Mouse (Mus musculus) hindbrain, postnatal 0 days (tissue): Measurements from ENCODE around the gene Mpdu1. TPM values are rescaled to one million over a fixed set of nuclear protein-coding genes. Genes with fewer than 3 reads are reported as not detected.
A peak's percentile ranks its signal among the peaks of the same experiment; 100 is the strongest.
"Not testable (repeated sequence)": the region's sequence is repeated elsewhere in the genome, so short reads cannot be mapped to it uniquely, and the experiment has no call there.

ENCODE experiments used
- ATAC-seq: fragments of 200-750 bp; cut with Nextera tagmentation; 2 replicates; pipeline ENCODE4 v1.8.0; 2017; ENCODE audit warnings: mild to moderate bottlenecking, moderate TSS enrichment, moderate library complexity
- DNase-seq: peaks from one replicate; pipeline ENCODE4 v3.0.0-alpha.2; 2015; ENCODE audit warnings: low spot score
- H3K27ac ChIP-seq: fragments of 300-500 bp; sonication (generic); 2 replicates; pipeline ENCODE4 v1.5.1; 2014; ENCODE audit warnings: mild to moderate bottlenecking
- H3K27me3 ChIP-seq: fragments of 300-500 bp; sonication (generic); 2 replicates; pipeline ENCODE4 v1.6.1; 2014; ENCODE audit warnings: low read length, mixed read lengths; ENCODE audit not compliant: insufficient read depth
- H3K36me3 ChIP-seq: fragments of 300-500 bp; sonication (generic); 2 replicates; pipeline ENCODE4 v1.6.1; 2014; ENCODE audit warnings: low read length, mixed read lengths; ENCODE audit not compliant: insufficient read depth
- H3K4me1 ChIP-seq: fragments of 300-500 bp; sonication (generic); 2 replicates; pipeline ENCODE4 v1.6.1; 2014; ENCODE audit warnings: antibody characterized with exemption, low read length, mixed read lengths; ENCODE audit not compliant: insufficient read depth
- H3K4me2 ChIP-seq: fragments of 300-500 bp; sonication (generic); 2 replicates; pipeline ENCODE4 v1.6.1; 2014; ENCODE audit warnings: low read depth, mild to moderate bottlenecking, low read length, moderate library complexity, mixed read lengths
- H3K4me3 ChIP-seq: fragments of 300-500 bp; sonication (generic); 2 replicates; pipeline ENCODE4 v1.5.1; 2014; ENCODE audit warnings: low read length
- H3K9ac ChIP-seq: fragments of 300-500 bp; sonication (generic); replicated peaks from 2 replicates; pipeline ENCODE4 v1.6.1; 2014; ENCODE audit warnings: mild to moderate bottlenecking, low read length, moderate library complexity, mixed read lengths
- H3K9me3 ChIP-seq: fragments of 300-500 bp; sonication (generic); 2 replicates; pipeline ENCODE4 v1.6.1; 2016; ENCODE audit warnings: low read length, mixed read lengths
- CTCF ChIP-seq: IDR thresholded peaks from 2 replicates; pipeline ENCODE4 v1.5.1; 2016; ENCODE audit warnings: antibody characterized with exemption, control low read depth, low read depth
- WGBS: fragments of 180-500 bp; shearing (Covaris S2); extraction: QIAGEN DNeasy Blood & Tissue Kit; methylation state at CpG from one replicate; pipeline ENCODE4 v1.1.7; 2014; 5-methylcytosine and 5-hydroxymethylcytosine counted together
- polyA plus RNA-seq: library from polyadenylated mRNA; unstranded; fragments of >200 nt; fragmentation: Nextera tagmentation; extraction: Ambion mirVana; gene quantifications from 2 replicates; pipeline ENCODE4 v1.2.1, GENCODE M21; 2015
- total RNA-seq: library from RNA; depleted of rRNA; stranded (reverse); fragments of >200 nt; gene quantifications from 2 replicates; pipeline ENCODE4 v1.2.3, GENCODE M21; 2014

Mpdu1 gene
- total and polyA plus RNA-seq, 2 experiments from 2014 or later = 122 to 256 TPM

DNA sequence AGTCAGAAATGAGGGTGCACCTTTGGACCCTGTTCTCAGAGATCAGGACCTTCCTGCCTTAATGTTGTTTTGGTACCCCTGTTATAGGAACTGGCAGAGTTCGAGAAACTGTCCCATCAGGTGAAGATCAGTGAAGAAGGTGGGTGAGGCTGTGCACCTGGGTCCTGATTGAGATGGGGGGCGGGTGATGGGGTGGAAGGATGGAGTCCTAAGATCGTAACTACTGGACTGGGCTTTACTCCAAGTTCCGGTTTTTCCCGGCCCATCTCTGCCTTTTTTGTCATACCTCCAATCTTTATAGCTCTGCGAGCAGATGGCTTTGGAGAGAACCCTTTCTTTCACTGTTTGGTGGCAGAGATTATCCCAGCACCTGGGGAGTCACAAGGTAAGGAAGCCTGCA lies 40.0 kb downstream of the Mpdu1 start:
- peak; percentile 22 for DNase-seq
- no peak for TF ChIP-seq CTCF

DNA sequence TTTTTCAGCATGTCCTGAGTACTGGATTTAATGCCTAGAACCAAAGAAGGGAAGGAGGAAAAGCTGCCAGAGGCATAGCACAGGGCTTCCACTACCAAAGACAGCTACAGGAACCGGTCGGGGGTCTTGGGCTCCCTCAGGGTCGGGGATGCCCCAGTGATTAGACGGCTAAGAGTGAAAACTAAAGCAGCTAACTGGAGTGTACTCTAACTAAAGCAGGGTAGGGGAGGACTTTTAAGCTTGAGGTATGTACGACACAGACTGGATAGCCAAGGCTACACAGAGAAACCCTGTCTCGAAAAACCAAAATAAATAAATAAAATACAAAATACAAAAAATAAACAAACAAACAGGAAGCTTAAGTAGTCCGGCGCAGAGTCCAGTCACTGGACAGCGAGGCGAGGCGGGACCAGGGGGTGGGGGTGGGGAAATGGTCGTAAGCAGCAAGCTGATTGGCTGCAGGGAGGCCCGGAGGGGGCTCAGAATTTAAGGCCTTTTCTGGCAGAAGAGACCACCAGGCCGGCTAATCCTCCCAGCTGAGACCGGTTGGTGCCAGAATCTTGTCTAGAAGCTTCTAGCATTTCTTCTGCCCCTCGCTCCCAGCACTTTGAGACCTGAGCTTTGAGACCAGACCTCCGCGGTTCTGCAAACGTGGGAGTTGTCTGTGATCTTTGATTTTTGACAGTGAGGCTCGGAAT lies 40.7 kb downstream of the Mpdu1 start, which contains the start of gene Sat2:
Sat2 (plus strand) TSS at position 454 of the 698 bp plus-strand sequence.
- no peak for TF ChIP-seq CTCF
- H3K36me3 ChIP-seq = no peaks in the 10 kb centered on the region
- H3K4me2 ChIP-seq = peak within 1 kb of the TSS; percentile 89
- no peaks in the 10 kb centered on the region for H3K9me3 ChIP-seq
- H3K4me3 ChIP-seq = peak within 1 kb of the TSS; percentile 57
- H3K9ac ChIP-seq = peak within 1 kb of the TSS; percentile 89
- ATAC-seq (peak; percentile 93), DNase-seq (peak; percentile 92)
- H3K4me1 ChIP-seq = peaks cover 5% of the 10 kb centered on the region; the same call in 1 of the 2 replicates
- H3K27ac ChIP-seq = peak within 1 kb of the TSS; percentile 89
- WGBS = under 1% methylated on average over 20 of the region's 20 CpGs
- H3K27me3 ChIP-seq = no peaks in the 10 kb centered on the region

More for the DNA sequence above, 40.0 kb downstream of the Mpdu1 start:
- Histone ChIP-seq H3K9ac (peak overlapping the region; percentile 89), H3K9me3 (no peaks in the 10 kb centered on the region), H3K4me3 (peak overlapping the region; percentile 57), H3K4me2 (peak overlapping the region; percentile 89), H3K27ac (peak overlapping the region; percentile 89), H3K36me3 (no peaks in the 10 kb centered on the region), H3K27me3 (no peaks in the 10 kb centered on the region), H3K4me1 (peaks cover 5% of the 10 kb centered on the region; the same call in 1 of the 2 replicates)
- ATAC-seq = 0 out of 2 replicates have a peak, but pooled peaks have one; percentile 4
- WGBS = 17% methylated on average over 6 of the region's 6 CpGs

DNA sequence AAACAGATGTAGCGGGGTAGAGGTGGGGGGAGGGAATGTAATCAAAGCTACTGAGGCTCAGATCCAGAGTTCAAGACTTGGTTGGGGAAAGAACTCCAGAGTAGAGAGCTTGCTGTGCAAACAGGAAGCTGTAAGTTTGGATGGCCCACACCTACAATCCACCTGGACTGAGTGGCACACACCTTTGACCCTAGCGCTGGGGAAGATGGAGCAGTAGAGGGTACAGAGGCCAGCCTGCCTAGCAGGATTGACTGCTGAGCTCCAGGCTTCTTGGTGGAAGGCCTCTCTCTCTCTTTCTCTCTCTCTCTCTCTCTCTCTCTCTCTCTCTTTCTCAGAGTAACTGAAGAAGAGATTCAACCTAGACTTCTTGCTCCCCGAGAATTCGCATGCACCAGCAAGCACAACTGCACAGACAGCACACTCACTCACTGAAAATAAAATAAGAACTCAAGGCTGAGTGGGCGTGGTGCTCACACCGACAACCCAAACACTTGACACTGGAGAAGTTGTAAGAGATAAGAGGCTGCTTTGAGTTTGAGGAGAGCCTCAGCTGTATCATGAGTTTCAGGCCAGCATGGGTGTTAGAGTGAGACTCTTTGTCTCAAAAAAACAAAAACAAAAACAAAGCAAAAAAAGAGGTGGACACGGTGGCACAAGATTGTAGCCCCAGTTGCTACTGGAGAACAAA lies 41.9 kb downstream of the Mpdu1 start:
- H3K4me2 ChIP-seq = no peak overlapping the region

DNA sequence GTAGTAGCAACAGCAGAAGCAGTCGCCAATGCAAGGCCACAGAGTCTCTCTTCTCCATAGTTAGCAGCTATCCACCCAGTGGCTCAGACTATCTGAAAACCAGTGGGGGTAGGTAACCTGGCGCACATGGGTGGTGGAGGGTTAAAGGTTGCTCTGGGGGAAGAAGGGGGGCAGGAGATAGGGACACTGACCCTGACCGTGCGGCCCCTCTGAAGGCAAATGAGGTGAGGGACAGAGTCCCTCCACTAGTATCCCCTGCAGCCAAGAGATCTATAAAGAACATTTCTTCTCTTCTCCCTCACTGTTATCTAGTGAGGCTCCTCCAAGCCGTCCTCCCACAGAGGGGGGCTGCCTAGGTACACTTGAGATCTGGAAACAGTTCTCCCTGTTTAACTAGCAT lies 44.6 kb downstream of the Mpdu1 start, which contains the start of gene Shbg:
Shbg (minus strand) TSS at position 101 of the 400 bp plus-strand sequence.
- Histone ChIP-seq H3K4me2 (no peak within 1 kb of the TSS), H3K4me1 (peaks cover 8% of the 10 kb centered on the region; the same call in 1 of the 2 replicates), H3K9ac (no peak within 1 kb of the TSS), H3K4me3 (no peak within 1 kb of the TSS), H3K27ac (no peak within 1 kb of the TSS), H3K27me3 (no peaks in the 10 kb centered on the region), H3K36me3 (no peaks in the 10 kb centered on the region), H3K9me3 (no peaks in the 10 kb centered on the region)
- DNase-seq (no peak), ATAC-seq (no peak)
- no peak for TF ChIP-seq CTCF
- 72% methylated on average over 5 of the region's 5 CpGs for WGBS

More for the DNA sequence above, 41.9 kb downstream of the Mpdu1 start:
- Histone ChIP-seq H3K27me3 (no peaks in the 10 kb centered on the region), H3K36me3 (no peaks in the 10 kb centered on the region), H3K4me3 (no peak overlapping the region), H3K9ac (no peak overlapping the region), H3K4me1 (peaks cover 5% of the 10 kb centered on the region; the same call in 1 of the 2 replicates), H3K9me3 (no peaks in the 10 kb centered on the region), H3K27ac (no peak overlapping the region)
- no peak for TF ChIP-seq CTCF
- no peak for DNase-seq
- 88% methylated on average over 7 of the region's 7 CpGs for WGBS
- no peak for ATAC-seq

DNA sequence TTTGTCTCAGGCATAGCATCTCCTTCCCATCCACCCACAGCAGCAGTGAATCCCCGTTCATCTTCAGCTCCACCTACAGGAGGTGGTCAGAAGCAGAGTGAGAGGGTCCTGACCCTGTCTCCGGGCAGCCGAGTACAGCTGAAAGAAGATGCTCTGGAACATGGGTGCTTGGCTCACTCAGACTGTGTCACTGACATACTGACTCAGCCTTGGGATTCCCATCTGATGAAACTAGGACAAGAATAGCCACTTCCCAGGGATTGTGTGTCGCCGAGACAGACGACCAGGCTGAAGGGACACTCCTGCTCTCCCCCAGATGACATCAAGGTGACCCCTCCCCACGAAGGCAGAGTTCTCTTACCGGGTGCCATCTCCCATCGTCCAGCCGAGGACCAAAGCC lies 45.7 kb downstream of the Mpdu1 start:
- no peak for ATAC-seq
- TF ChIP-seq CTCF = no peak
- no peak overlapping the region for H3K4me3 ChIP-seq
- H3K27me3 ChIP-seq = no peaks in the 10 kb centered on the region
- H3K9ac ChIP-seq = no peak overlapping the region
- no peak for DNase-seq
- H3K4me1 ChIP-seq = 0 out of 2 replicates have a peak, but pooled peaks cover 3% of the 10 kb centered on the region
- H3K9me3 ChIP-seq = no peaks in the 10 kb centered on the region
- no peak overlapping the region for H3K27ac ChIP-seq
- no peak overlapping the region for H3K4me2 ChIP-seq
- 45% methylated on average over 10 of the region's 10 CpGs for WGBS
- H3K36me3 ChIP-seq = no peaks in the 10 kb centered on the region

DNA sequence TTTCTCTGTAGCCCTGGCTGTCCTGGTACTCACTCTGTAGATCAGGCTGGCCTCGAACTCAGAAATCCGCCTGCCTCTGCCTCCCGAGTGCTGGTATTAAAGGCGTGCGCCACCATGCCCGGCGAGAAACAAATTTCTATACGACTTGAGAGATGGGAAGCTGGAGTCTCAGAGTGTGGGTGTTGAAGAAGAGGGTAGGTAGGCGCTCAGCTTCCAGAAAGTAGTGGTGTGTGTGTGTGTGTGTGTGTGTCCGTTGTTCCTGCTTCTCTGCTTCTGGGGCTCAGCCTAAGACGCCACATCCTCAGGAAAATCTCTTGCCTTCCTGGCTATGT lies 48.2 kb downstream of the Mpdu1 start:
- H3K9me3 ChIP-seq, H3K27me3 ChIP-seq, H3K27ac ChIP-seq, H3K4me1 ChIP-seq, H3K4me2 ChIP-seq, H3K36me3 ChIP-seq, H3K4me3 ChIP-seq, DNase-seq, H3K9ac ChIP-seq, ATAC-seq: not testable (repeated sequence)
- 53% methylated on average over 11 of the region's 11 CpGs for WGBS
